Mouse (Mus musculus) CH12.LX (cell line): ENCODE results near the gene Mrpl54. TPM values are rescaled to one million over a fixed set of nuclear protein-coding genes. Genes with fewer than 3 reads are reported as not detected.

Experiments
- DNase-seq: peaks from one replicate; pipeline ENCODE4 v3.0.0-alpha.2; 2013; ENCODE audit errors: extremely low read depth
- H3K27ac ChIP-seq: 2 replicates; pipeline ENCODE4 v1.5.1; 2012; ENCODE audit warnings: low read depth, mild to moderate bottlenecking, control low read depth, moderate library complexity; ENCODE audit not compliant: insufficient read depth
- H3K27me3 ChIP-seq: replicated peaks from 2 replicates; pipeline ENCODE3; 2012; ENCODE audit warnings: inconsistent platforms
- H3K36me3 ChIP-seq, 2 experiments: replicated peaks in 1 of 2; 2 replicates each; pipeline versions ENCODE3 to v1.6.1; 2012; ENCODE audit warnings: inconsistent platforms in 1 of 2, low read length in 1 of 2, mild to moderate bottlenecking in 1 of 2, mixed read lengths in 1 of 2, moderate library complexity in 1 of 2; ENCODE audit not compliant: control insufficient read depth in 1 of 2, insufficient read depth in 1 of 2
- H3K4me1 ChIP-seq, 2 experiments: 2 replicates each; pipeline ENCODE4 v1.6.1; 2012; ENCODE audit warnings: inconsistent platforms in 1 of 2, moderate library complexity in 1 of 2; ENCODE audit not compliant: insufficient read depth in 2 of 2, control insufficient read depth in 1 of 2
- H3K4me2 ChIP-seq: 2 replicates; pipeline ENCODE4 v1.6.1; 2012; ENCODE audit warnings: low read depth, mild to moderate bottlenecking, control low read depth; ENCODE audit not compliant: poor library complexity, insufficient read depth, severe bottlenecking
- H3K4me3 ChIP-seq, 3 experiments: fragments of 150-350 bp in 1 of 3; sonication (generic) in 1 of 3; replicated peaks in 1 of 3; 2 replicates each; pipeline versions ENCODE3 to v1.5.1; 2011 to 2012; ENCODE audit warnings: low read depth in 2 of 3, low read length in 2 of 3, mild to moderate bottlenecking in 2 of 3, moderate library complexity in 2 of 3, control low read depth in 1 of 3, improper control_type of control experiment in 1 of 3, inconsistent platforms in 1 of 3, mixed read lengths in 1 of 3; ENCODE audit not compliant: poor library complexity in 1 of 3
- H3K79me2 ChIP-seq: replicated peaks from 2 replicates; pipeline ENCODE4 v1.6.1; 2012; ENCODE audit warnings: mild to moderate bottlenecking, moderate library complexity; ENCODE audit not compliant: control insufficient read depth, poor library complexity, insufficient read depth, severe bottlenecking; ENCODE audit errors: extremely low read depth
- H3K9ac ChIP-seq: 2 replicates; pipeline ENCODE4 v1.6.1; 2012; ENCODE audit warnings: low read depth, mild to moderate bottlenecking, control low read depth, moderate library complexity; ENCODE audit not compliant: insufficient read depth
- H3K9me3 ChIP-seq: replicated peaks from 2 replicates; pipeline ENCODE3; 2012; ENCODE audit warnings: low read length, inconsistent platforms, mixed read lengths
- BHLHE40 ChIP-seq: IDR thresholded peaks from 2 replicates; pipeline ENCODE4 v1.6.1; 2011; ENCODE audit warnings: mild to moderate bottlenecking, low read depth, low read length, improper control_type of control experiment
- CHD1 ChIP-seq: IDR thresholded peaks from 2 replicates; pipeline ENCODE4 v1.6.1; 2012; ENCODE audit warnings: low read depth, low read length, improper control_type of control experiment, inconsistent platforms
- CHD2 ChIP-seq: IDR thresholded peaks from 2 replicates; pipeline ENCODE4 v1.6.1; 2011; ENCODE audit warnings: low read length, improper control_type of control experiment
- CTCF ChIP-seq, 2 experiments: IDR thresholded peaks in 1 of 2; conservative IDR thresholded peaks in 1 of 2; 2 replicates each; pipeline ENCODE4 v1.5.1; 2011 to 2012; ENCODE audit warnings: low read depth in 2 of 2, low read length in 2 of 2, improper control_type of control experiment in 1 of 2, inconsistent platforms in 1 of 2, mild to moderate bottlenecking in 1 of 2, moderate library complexity in 1 of 2
- E2F4 ChIP-seq: IDR thresholded peaks from 2 replicates; pipeline ENCODE4 v1.6.1; 2011; ENCODE audit warnings: low read depth, low read length, improper control_type of control experiment; ENCODE audit not compliant: insufficient replicate concordance
- ELF1 ChIP-seq: IDR thresholded peaks from 2 replicates; pipeline ENCODE4 v1.6.1; 2014; ENCODE audit warnings: low read depth, mild to moderate bottlenecking, inconsistent platforms, low read length, improper control_type of control experiment
- EP300 ChIP-seq: IDR thresholded peaks from 2 replicates; pipeline ENCODE4 v1.6.1; 2011; ENCODE audit warnings: low read length, improper control_type of control experiment
- ETS1 ChIP-seq: conservative IDR thresholded peaks from 2 replicates; pipeline ENCODE4 v1.6.1; 2012; ENCODE audit warnings: low read depth, mild to moderate bottlenecking, inconsistent platforms, low read length, improper control_type of control experiment, moderate library complexity
- GABPA ChIP-seq: IDR thresholded peaks from 2 replicates; pipeline ENCODE4 v1.6.1; 2012; ENCODE audit warnings: low read depth, low read length, improper control_type of control experiment, inconsistent platforms; ENCODE audit not compliant: insufficient replicate concordance
- HCFC1 ChIP-seq: IDR thresholded peaks from 2 replicates; pipeline ENCODE4 v1.6.1; 2012; ENCODE audit warnings: low read depth, mild to moderate bottlenecking, inconsistent platforms, low read length, improper control_type of control experiment
- IRF4 ChIP-seq: IDR thresholded peaks from 2 replicates; pipeline ENCODE4 v1.6.1; 2014; ENCODE audit warnings: low read depth, mild to moderate bottlenecking, inconsistent platforms, low read length, improper control_type of control experiment
- JUN ChIP-seq: IDR thresholded peaks from 2 replicates; pipeline ENCODE4 v1.6.1; 2011; ENCODE audit warnings: low read depth, mild to moderate bottlenecking, low read length, improper control_type of control experiment, moderate library complexity; ENCODE audit not compliant: insufficient read depth
- JUND ChIP-seq: conservative IDR thresholded peaks from 2 replicates; pipeline ENCODE4 v1.6.1; 2011; ENCODE audit warnings: low read depth, low read length, improper control_type of control experiment
- KAT2A ChIP-seq: IDR thresholded peaks from 2 replicates; pipeline ENCODE4 v1.6.1; 2012; ENCODE audit warnings: low read length, improper control_type of control experiment, inconsistent platforms; ENCODE audit not compliant: insufficient replicate concordance
- MAFK ChIP-seq: IDR thresholded peaks from 2 replicates; pipeline ENCODE4 v1.6.1; 2011; ENCODE audit warnings: low read length, improper control_type of control experiment; ENCODE audit not compliant: insufficient replicate concordance
- MAX ChIP-seq: IDR thresholded peaks from 2 replicates; pipeline ENCODE4 v1.6.1; 2011; ENCODE audit warnings: low read length, improper control_type of control experiment
- MAZ ChIP-seq: IDR thresholded peaks from 2 replicates; pipeline ENCODE4 v1.6.1; 2012; ENCODE audit warnings: low read depth, mild to moderate bottlenecking, inconsistent platforms, low read length, improper control_type of control experiment, moderate library complexity
- MEF2A ChIP-seq: IDR thresholded peaks from 2 replicates; pipeline ENCODE4 v1.6.1; 2014; ENCODE audit warnings: low read depth, mild to moderate bottlenecking, inconsistent platforms, low read length, improper control_type of control experiment, borderline replicate concordance
- MXI1 ChIP-seq: IDR thresholded peaks from 2 replicates; pipeline ENCODE4 v1.6.1; 2011; ENCODE audit warnings: mild to moderate bottlenecking, low read depth, low read length, improper control_type of control experiment
- MYC ChIP-seq: IDR thresholded peaks from 2 replicates; pipeline ENCODE4 v1.6.1; 2011; ENCODE audit warnings: low read depth, mild to moderate bottlenecking, improper control_type of control experiment, low read length
- NRF1 ChIP-seq: IDR thresholded peaks from 2 replicates; pipeline ENCODE4 v1.6.1; 2014; ENCODE audit warnings: low read depth, mild to moderate bottlenecking, inconsistent platforms, low read length, improper control_type of control experiment, moderate library complexity
- PAX5 ChIP-seq: IDR thresholded peaks from 2 replicates; pipeline ENCODE4 v1.6.1; 2012; ENCODE audit warnings: low read length, inconsistent platforms, mixed read lengths
- POLR2A ChIP-seq: IDR thresholded peaks from 2 replicates; pipeline ENCODE4 v1.6.1; 2011; ENCODE audit warnings: low read depth, mild to moderate bottlenecking, improper control_type of control experiment, low read length
- POLR2AphosphoS2 ChIP-seq: IDR thresholded peaks from 2 replicates; pipeline ENCODE4 v1.6.1; 2011; ENCODE audit warnings: low read depth, low read length, improper control_type of control experiment
- RAD21 ChIP-seq: IDR thresholded peaks from 2 replicates; pipeline ENCODE4 v1.6.1; 2011; ENCODE audit warnings: low read depth, mild to moderate bottlenecking, low read length, improper control_type of control experiment, moderate library complexity
- RCOR1 ChIP-seq: conservative IDR thresholded peaks from 2 replicates; pipeline ENCODE4 v1.6.1; 2012; ENCODE audit warnings: low read depth, mild to moderate bottlenecking, inconsistent platforms, low read length, improper control_type of control experiment
- SIN3A ChIP-seq: IDR thresholded peaks from 2 replicates; pipeline ENCODE4 v1.6.1; 2012; ENCODE audit warnings: low read length, improper control_type of control experiment, inconsistent platforms
- SMC3 ChIP-seq: IDR thresholded peaks from 2 replicates; pipeline ENCODE4 v1.6.1; 2011; ENCODE audit warnings: low read depth, low read length, improper control_type of control experiment
- TBP ChIP-seq: conservative IDR thresholded peaks from 2 replicates; pipeline ENCODE4 v1.6.1; 2011; ENCODE audit warnings: low read depth, low read length, improper control_type of control experiment
- TCF12 ChIP-seq: IDR thresholded peaks from 2 replicates; pipeline ENCODE4 v1.6.1; 2014; ENCODE audit warnings: low read depth, mild to moderate bottlenecking, inconsistent platforms, low read length, improper control_type of control experiment
- UBTF ChIP-seq: IDR thresholded peaks from 2 replicates; pipeline ENCODE4 v1.6.1; 2012; ENCODE audit warnings: low read depth, mild to moderate bottlenecking, inconsistent platforms, low read length, improper control_type of control experiment, moderate library complexity
- USF1 ChIP-seq: IDR thresholded peaks from 2 replicates; pipeline ENCODE4 v1.6.1; 2014; ENCODE audit warnings: low read depth, mild to moderate bottlenecking, inconsistent platforms, low read length, improper control_type of control experiment
- USF2 ChIP-seq: conservative IDR thresholded peaks from 2 replicates; pipeline ENCODE4 v1.6.1; 2011; ENCODE audit warnings: low read depth, low read length, improper control_type of control experiment
- ZC3H11A ChIP-seq: IDR thresholded peaks from 2 replicates; pipeline ENCODE4 v1.6.1; 2012; ENCODE audit warnings: low read depth, mild to moderate bottlenecking, inconsistent platforms, low read length, improper control_type of control experiment
- ZKSCAN1 ChIP-seq: IDR thresholded peaks from 2 replicates; pipeline ENCODE4 v1.6.1; 2012; ENCODE audit warnings: low read depth, inconsistent platforms, low read length, improper control_type of control experiment, borderline replicate concordance
- ZMIZ1 ChIP-seq: IDR thresholded peaks from 2 replicates; pipeline ENCODE4 v1.6.1; 2012; ENCODE audit warnings: low read depth, mild to moderate bottlenecking, inconsistent platforms, low read length, improper control_type of control experiment
- ZNF384 ChIP-seq: IDR thresholded peaks from 2 replicates; pipeline ENCODE4 v1.6.1; 2012; ENCODE audit warnings: low read depth, low read length, improper control_type of control experiment, inconsistent platforms
- dilution Hi-C: fragments of 300-500 bp; cut with MboI; formaldehyde crosslinking; loops from 2 replicates; pipeline ENCODE4 v1.14.3; 2020; ENCODE audit warnings: low sequenced_read_pairs; ENCODE audit not compliant: extremely low pct_unique_long_range_greater_than_20kb, extremely low pct_ligation_motif_present
- in situ Hi-C: fragments of 300-500 bp; cut with MboI; formaldehyde crosslinking; loops from 3 replicates; pipeline ENCODE4 v1.14.3; 2019; ENCODE audit warnings: low sequenced_read_pairs, low pct_ligation_motif_present, low pct_unique_long_range_greater_than_20kb, mixed read lengths
- polyA plus RNA-seq: library from polyadenylated mRNA; unstranded; fragments of >175 nt; gene quantifications from 2 replicates; pipeline ENCODE4 v1.2.1, GENCODE M21; 2012; ENCODE audit warnings: low read depth; ENCODE audit not compliant: insufficient read length
- total RNA-seq, 2 experiments: library from RNA; depleted of rRNA; stranded (reverse); fragments of 300-350 nt in 1 of 2; fragments of >200 nt in 1 of 2; gene quantifications; 2 replicates each; pipeline ENCODE4 v1.2.3; 2012 to 2014

The Mrpl54 gene
- total RNA-seq (2012; rRNA removed) (128 and 140 TPM in 2 replicates), total RNA-seq (2014; rRNA removed) (131 and 167 TPM in 2 replicates), polyA plus RNA-seq (104 and 120 TPM in 2 replicates)

DNA sequence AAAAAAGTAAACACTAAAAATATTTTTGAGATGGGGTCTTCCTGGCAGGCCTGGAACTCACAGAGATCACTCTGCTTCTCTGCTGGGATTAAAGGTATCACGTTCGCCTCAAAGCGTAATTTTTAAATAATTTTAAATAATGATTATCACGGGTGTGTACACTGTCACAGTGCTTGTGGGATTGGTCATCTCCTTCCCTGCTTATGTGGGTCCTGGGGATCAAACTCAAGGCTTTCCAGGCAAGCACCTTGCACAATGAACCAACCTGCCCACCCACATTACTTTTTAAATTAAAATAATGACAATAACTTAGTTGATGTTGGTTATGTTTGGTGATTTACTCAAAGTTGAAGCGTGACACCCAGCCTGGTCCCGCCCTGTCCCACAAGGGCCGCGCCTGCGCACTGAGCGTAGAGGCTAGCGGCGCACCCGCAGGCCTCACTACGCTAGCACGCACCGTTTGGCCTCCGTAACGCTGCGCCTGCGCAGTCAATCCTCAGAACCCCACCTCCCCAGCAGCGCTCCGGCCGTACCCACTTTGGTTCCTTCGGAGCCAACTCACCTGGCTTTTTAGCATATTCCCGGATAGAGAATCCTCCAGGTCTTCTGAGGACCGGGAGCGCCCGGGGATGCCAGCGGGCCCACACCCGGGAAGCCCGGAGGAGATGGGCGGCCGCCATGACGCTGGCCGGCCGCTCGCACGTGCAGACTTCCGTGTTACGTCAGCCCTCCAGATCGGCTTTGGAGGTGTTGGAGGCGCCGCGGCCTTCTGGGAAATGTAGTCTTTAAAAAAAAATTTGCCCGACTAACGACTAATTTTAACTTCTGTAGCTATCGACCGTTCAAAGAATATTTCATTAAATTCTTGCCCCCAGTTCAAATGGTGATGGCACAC, at the start of gene Mrpl54, which contains the start of gene Apba3:
Gene Mrpl54, minus strand, starts transcription at position 724 of the 895 bp plus-strand sequence.
Gene Apba3, plus strand, starts transcription at position 750 of the 895 bp plus-strand sequence.
- peaks cover 16 to 58% of the 10 kb centered on the region in 2 experiments for H3K4me1 ChIP-seq
- H3K36me3 ChIP-seq = peaks cover 47 to 63% of the 10 kb centered on the region in 2 experiments
- no peak for TF ChIP-seq ZC3H11A
- TF ChIP-seq POLR2A = peak; percentile 82; the same call in 1 of the 2 replicates
- peak; percentile 3; the same call in 1 of the 2 replicates for TF ChIP-seq JUN
- peak; percentile 57; the same call in 1 of the 2 replicates for TF ChIP-seq ETS1
- TF ChIP-seq MAX = peak; percentile 94
- TF ChIP-seq SMC3 = no peak
- peak; percentile 34; the same call in 1 of the 2 replicates for TF ChIP-seq GABPA
- TF ChIP-seq ZKSCAN1 = no peak
- TF ChIP-seq KAT2A = peak; percentile 89; the same call in 1 of the 2 replicates
- TF ChIP-seq MAZ = 0 out of 2 replicates have a peak, but pooled peaks have one; percentile 53
- no peak; the same call in 1 of the 2 replicates for TF ChIP-seq CHD2
- TF ChIP-seq SIN3A = peak; percentile 93
- TF ChIP-seq CHD1 = no peak
- peak; percentile 65; the same call in 1 of the 2 replicates for TF ChIP-seq ZMIZ1
- TF ChIP-seq EP300 = no peak
- peak; percentile 83 for TF ChIP-seq MXI1
- TF ChIP-seq USF2 = no peak
- peak; percentile 94 for TF ChIP-seq ELF1
- peak; percentile 98 for TF ChIP-seq HCFC1
- no peak; the same call in 1 of the 2 replicates for TF ChIP-seq USF1
- TF ChIP-seq PAX5 = no peak
- TF ChIP-seq TBP = peak; percentile 70; the same call in 1 of the 2 replicates
- no peak for TF ChIP-seq MAFK
- TF ChIP-seq NRF1 = peak; percentile 98
- TF ChIP-seq JUND = no peak
- TF ChIP-seq E2F4 = no peak
- TF ChIP-seq UBTF = no peak
- peak; percentile 97 for TF ChIP-seq MYC
- peak; percentile 54; the same call in 1 of the 2 replicates for TF ChIP-seq IRF4
- TF ChIP-seq ZNF384 = peak; percentile 50
- peak; percentile 100 for TF ChIP-seq BHLHE40
- no peak for TF ChIP-seq RAD21
- peak; percentile 86; the same call in 1 of the 2 replicates for TF ChIP-seq POLR2AphosphoS2
- no peak for TF ChIP-seq RCOR1
- no peak for TF ChIP-seq CTCF (conservative IDR thresholded peaks at IDR 0.05 in 1 of 2, IDR thresholded peaks at IDR 0.05 in 1 of 2; ENCODE audit: low read depth in 2 of 2, low read length in 2 of 2)
- peak; percentile 85 for TF ChIP-seq TCF12
- peak; percentile 70; the same call in 1 of the 2 replicates for TF ChIP-seq MEF2A

More for the DNA sequence above, at the start of gene Mrpl54, which contains the start of gene Apba3:
- H3K4me3 ChIP-seq = peak within 1 kb of the TSS; percentile 84 to 98 (median 96)
- no peaks in the 10 kb centered on the region for H3K27me3 ChIP-seq
- H3K79me2 ChIP-seq = peaks cover 17% of the 10 kb centered on the region
- peak within 1 kb of the TSS; percentile 7; the same call in 1 of the 2 replicates for H3K27ac ChIP-seq
- dilution Hi-C loops = no loop called here
- H3K4me2 ChIP-seq = peak within 1 kb of the TSS; percentile 77
- peak; percentile 95 for DNase-seq
- H3K9ac ChIP-seq = peak within 1 kb of the TSS; percentile 95
- no peaks in the 10 kb centered on the region for H3K9me3 ChIP-seq
- in situ Hi-C loops = no loop called here
